Comparison of ENCODE assay signal across 21 mouse cellular contexts in the genomic region with DNA sequence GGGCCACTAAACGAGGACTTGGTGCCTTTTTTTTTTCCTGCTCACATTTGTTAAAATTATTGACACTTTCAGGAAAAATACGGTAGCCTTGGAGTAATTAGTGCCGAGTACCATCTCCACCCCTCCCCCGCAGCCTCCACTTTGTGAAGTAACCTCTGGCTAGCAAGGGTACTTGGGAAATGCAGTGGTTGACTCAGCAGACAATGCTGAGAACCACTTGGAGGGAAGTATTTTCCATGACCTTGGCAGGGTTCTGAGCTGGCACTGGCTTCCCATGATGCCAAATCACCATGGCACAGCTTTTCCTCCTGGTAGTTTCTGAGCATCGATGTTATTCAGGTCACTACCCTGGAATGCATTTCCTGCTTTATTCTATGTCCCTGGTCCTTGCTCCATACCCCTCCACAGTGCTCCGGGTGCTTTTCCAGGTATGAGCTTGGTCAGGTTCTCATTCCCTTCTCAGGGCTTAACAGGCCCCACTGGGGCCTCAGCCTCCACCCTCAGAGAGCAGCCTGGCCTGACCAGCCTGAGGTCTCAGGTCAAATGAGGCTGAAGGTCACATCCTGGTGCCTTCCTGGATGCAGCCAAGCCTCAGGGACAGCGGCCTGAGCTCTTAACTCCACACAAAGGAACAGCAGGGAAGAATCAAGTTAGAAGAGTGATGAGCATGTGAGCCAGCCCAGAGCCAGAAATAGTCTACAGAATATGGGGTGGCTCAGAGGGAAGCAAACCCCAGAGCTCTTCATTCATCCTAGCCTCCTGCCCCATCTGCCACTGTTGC. TPM values are rescaled to one million over a fixed set of nuclear protein-coding genes. Genes with fewer than 3 reads are reported as not detected.
A peak's percentile ranks its signal among the peaks of the same experiment; 100 is the strongest.
DNase-seq lines count a peak whose midpoint lies in the region; ATAC-seq lines count a peak whose summit lies in the region.
"Had no signal": no experiment of that assay in that cellular context is flagged by ENCODE, and none has a peak within 500 bp of the region (broad histone marks: within the 10 kb centered on the region; RNA-seq: fewer than 3 reads in every experiment).

No protein-coding gene starts in this region.

- 61% methylated on average over 7 of the region's 7 CpGs for WGBS in forebrain, embryonic 11.5 days
- WGBS in forebrain, embryonic 14.5 days = 51% methylated on average over 7 of the region's 7 CpGs

- no peaks in the 10 kb centered on the region for H3K9me3 ChIP-seq in forebrain, embryonic 11.5 days (ENCODE audit: control insufficient read depth, low read length)
- no peaks in the 10 kb centered on the region for H3K9me3 ChIP-seq in forebrain, embryonic 14.5 days (replicated peaks; ENCODE audit: control insufficient read depth, low read length)
- H3K9me3 ChIP-seq: heart, embryonic 13.5 days; megakaryocyte, embryonic 14.5 days; neural tube, embryonic 15.5 days had no signal

- H3K9ac ChIP-seq in forebrain, embryonic 11.5 days (ENCODE audit: low read length) = no peak overlapping the region; the same call in 1 of the 2 replicates
- no peak overlapping the region for H3K9ac ChIP-seq in forebrain, embryonic 14.5 days (ENCODE audit: low read length)
- H3K9ac ChIP-seq: heart, embryonic 13.5 days; neural tube, embryonic 15.5 days had no signal

- peaks cover 28% of the 10 kb centered on the region for H3K4me1 ChIP-seq in forebrain, embryonic 11.5 days (replicated peaks; ENCODE audit: control insufficient read depth, insufficient read depth, low read length)
- peaks cover 29% of the 10 kb centered on the region for H3K4me1 ChIP-seq in forebrain, embryonic 14.5 days (ENCODE audit: control insufficient read depth, insufficient read depth, low read length)

- no peaks in the 10 kb centered on the region for H3K36me3 ChIP-seq in forebrain, embryonic 11.5 days (ENCODE audit: control insufficient read depth, insufficient read depth, low read length)
- peaks cover 3% of the 10 kb centered on the region; the same call in 1 of the 2 replicates for H3K36me3 ChIP-seq in forebrain, embryonic 14.5 days (ENCODE audit: control insufficient read depth, insufficient read depth, low read length)
- H3K36me3 ChIP-seq: neural tube, embryonic 15.5 days had no signal

- no peaks in the 10 kb centered on the region for H3K27me3 ChIP-seq in forebrain, embryonic 11.5 days (ENCODE audit: control insufficient read depth, insufficient read depth, low read length)
- no peaks in the 10 kb centered on the region for H3K27me3 ChIP-seq in forebrain, embryonic 14.5 days (replicated peaks; ENCODE audit: control insufficient read depth, insufficient read depth, low read length)
- H3K27me3 ChIP-seq: heart, embryonic 13.5 days; megakaryocyte, embryonic 14.5 days had no signal

- no peak for ATAC-seq in forebrain, embryonic 11.5 days (replicated peaks; ENCODE audit: low FRiP score)
- no peak for ATAC-seq in forebrain, embryonic 14.5 days
- ATAC-seq: inflammation-experienced regulatory T-cells, adult 6 months had no signal

- H3K4me2 ChIP-seq in forebrain, embryonic 11.5 days (ENCODE audit: low read depth, low read length, severe bottlenecking) = no peak overlapping the region
- no peak overlapping the region for H3K4me2 ChIP-seq in forebrain, embryonic 14.5 days (ENCODE audit: low read length)
- H3K4me2 ChIP-seq: heart, embryonic 13.5 days; neural tube, embryonic 15.5 days had no signal

- no peak for DNase-seq in forebrain, embryonic 11.5 days (ENCODE audit: low spot score)
- DNase-seq in forebrain, embryonic 14.5 days (ENCODE audit: low spot score) = no peak
- DNase-seq in ovary, adult 18-20 months (ENCODE audit: low spot score) = peak; percentile 6
- DNase-seq in ovary, postnatal 36 days (ENCODE audit: low spot score) = no peak
- peak; percentile 71 for DNase-seq in adrenal gland, postnatal 10 days
- peak; percentile 52 for DNase-seq in retina, postnatal 1 day
- DNase-seq in layer of hippocampus, adult 8-10 months (ENCODE audit: low spot score in 2 of 2) = no peak
- no peak for DNase-seq in spleen, adult 18-20 months
- DNase-seq: cerebellum, adult 18-20 months; gastrocnemius, postnatal 14 days; lung, adult 2 months; right cerebral cortex, postnatal 14 days; thymus, adult 2 months had no signal

- peak overlapping the region; percentile 37; the same call in 1 of the 2 replicates for H3K27ac ChIP-seq in forebrain, embryonic 11.5 days (ENCODE audit: low read depth, low read length)
- no peak overlapping the region for H3K27ac ChIP-seq in forebrain, embryonic 14.5 days (ENCODE audit: low read depth, low read length)
- H3K27ac ChIP-seq: heart, embryonic 13.5 days; left cerebral cortex, adult 2 months; neural tube, embryonic 15.5 days had no signal

- no peak overlapping the region for H3K4me3 ChIP-seq in forebrain, embryonic 11.5 days (ENCODE audit: low read depth, low read length)
- no peak overlapping the region for H3K4me3 ChIP-seq in forebrain, embryonic 14.5 days (ENCODE audit: low read depth, low read length)
- H3K4me3 ChIP-seq: heart, embryonic 13.5 days; left cerebral cortex, adult 2 months; megakaryocyte, embryonic 14.5 days; neural tube, embryonic 15.5 days had no signal

RNA-seq across cellular contexts. Expression of a gene that starts 35.7 kb away (rescaled TPM):
- not detected in 2 replicates for polyA plus RNA-seq in forebrain, embryonic 11.5 days (2014; fragmentation: Nextera tagmentation; extraction: Ambion mirVana)
- 0.09 TPM in 1 of 2 replicates, not detected in the other for polyA plus RNA-seq in forebrain, embryonic 14.5 days (2014; fragmentation: Nextera tagmentation; extraction: Ambion mirVana)
- total RNA-seq in adrenal gland, postnatal 10 days (2021) = not detected
- total RNA-seq in layer of hippocampus, adult 8-10 months (2022) = under 1 TPM; 0.17 to 0.37 (median 0.24) TPM
- total RNA-seq: gastrocnemius, postnatal 14 days; hematopoietic stem cell, adult 5-6 weeks had no signal
- polyA plus RNA-seq: C2C12; heart, embryonic 13.5 days; inflammation-experienced regulatory T-cells, adult 6 months; large intestine, adult 2 months; lung, adult 2 months had no signal

Comparison
In these comparisons a context has a peak if more than half of its experiments do, and no peak if none do; other contexts are left out.
1. DNase-seq: peak in ovary, adult 18-20 months (single experiment), adrenal gland, postnatal 10 days (single experiment) and retina, postnatal 1 day (single experiment); none in forebrain, embryonic 11.5 days (single experiment), forebrain, embryonic 14.5 days (single experiment), ovary, postnatal 36 days (single experiment), layer of hippocampus, adult 8-10 months (0 of 2) and spleen, adult 18-20 months (0 of 2).